Mouse (Mus musculus) liver, embryonic 14.5 days (tissue): ENCODE measurements around the gene Crim1.

Experiments
- CTCF ChIP-seq: IDR thresholded peaks from 2 replicates; pipeline ENCODE4 v1.5.1; 2016; ENCODE audit warnings: antibody characterized with exemption, low read depth, control low read depth
- EP300 ChIP-seq: IDR thresholded peaks from 2 replicates; pipeline ENCODE4 v1.6.1; 2016; ENCODE audit warnings: antibody characterized with exemption, low read depth

GRCm38 (mm10) chr17:78221007-78221642 lies 21.1 kb downstream of the Crim1 start:
- TF ChIP-seq CTCF (no peak), EP300 (no peak)
